Mouse (Mus musculus): ENCODE measurements around the gene Map1b. TPM values are rescaled to one million over a fixed set of nuclear protein-coding genes. Genes with fewer than 3 reads are reported as not detected.

Gene Map1b
- polyA plus RNA-seq, 1 experiment from 2014 or later = 23.4 TPM

DNA sequence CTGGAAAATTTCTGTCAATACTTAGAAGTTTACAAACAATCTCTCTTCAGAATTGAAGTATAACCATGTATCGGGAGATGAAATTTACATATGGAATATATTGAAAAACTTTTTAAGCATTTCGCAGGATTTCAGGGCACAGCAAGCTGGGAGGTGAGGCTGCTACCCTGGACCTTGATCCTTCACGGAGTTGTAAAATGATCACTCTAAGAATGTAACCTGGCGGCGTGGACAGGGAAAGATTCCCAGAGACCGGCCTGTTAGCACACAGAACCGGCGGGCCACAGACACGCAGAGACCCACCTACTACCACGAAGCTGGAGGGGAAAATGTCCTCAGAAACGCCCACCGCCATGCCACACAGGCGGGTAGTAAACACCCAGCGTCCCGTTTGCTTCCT, 41.5 kb upstream of the Map1b start:
- DNase-seq (ENCODE audit: low spot score) (no peak), ATAC-seq (replicated peaks; ENCODE audit: low FRiP score, low read depth) (no peak)
- H3K27ac ChIP-seq = no peak overlapping the region
- no peak for TF ChIP-seq CTCF (IDR thresholded peaks at IDR 0.05; ENCODE audit: low read depth)
- 65% methylated on average over 15 of the region's 15 CpGs for WGBS
- H3K4me3 ChIP-seq (replicated peaks; ENCODE audit: low read depth, low read length) = no peak overlapping the region
- no peaks in the 10 kb centered on the region for H3K9me3 ChIP-seq (replicated peaks; ENCODE audit: low read length)
- H3K4me1 ChIP-seq (replicated peaks; ENCODE audit: insufficient read depth, low read length) = no peaks in the 10 kb centered on the region
- H3K36me3 ChIP-seq (ENCODE audit: insufficient read depth, low read length) = no peaks in the 10 kb centered on the region
- no peak overlapping the region for H3K4me2 ChIP-seq (ENCODE audit: low read length)
- no peaks in the 10 kb centered on the region for H3K27me3 ChIP-seq (ENCODE audit: insufficient read depth, low read length)
- H3K9ac ChIP-seq (ENCODE audit: low read depth, low read length) = no peak overlapping the region

DNA sequence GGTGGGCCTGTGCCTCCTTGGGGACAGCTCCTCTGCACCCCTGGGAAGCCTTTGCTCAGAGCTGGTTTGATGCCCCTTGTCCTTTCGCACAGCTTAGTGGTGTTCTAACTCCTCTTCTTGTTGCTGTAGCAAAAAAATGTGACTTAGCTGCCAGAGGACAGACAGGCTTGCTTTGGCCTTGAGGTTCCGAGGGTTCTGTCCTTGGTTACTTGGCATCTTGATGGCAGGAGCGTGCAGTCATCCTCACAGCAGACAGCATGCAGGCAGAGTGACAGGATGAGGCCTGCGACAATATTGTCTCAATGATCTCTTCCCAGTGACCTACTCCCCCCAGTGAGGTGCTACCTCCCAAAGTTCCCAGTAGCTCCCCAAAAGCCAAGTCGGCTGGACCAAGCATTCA, 41.0 kb upstream of the Map1b start:
- no peak for ATAC-seq (replicated peaks; ENCODE audit: low FRiP score, low read depth)
- Histone ChIP-seq H3K9ac (ENCODE audit: low read depth, low read length) (no peak overlapping the region), H3K4me3 (replicated peaks; ENCODE audit: low read depth, low read length) (no peak overlapping the region), H3K4me2 (ENCODE audit: low read length) (no peak overlapping the region), H3K36me3 (ENCODE audit: insufficient read depth, low read length) (no peaks in the 10 kb centered on the region), H3K9me3 (replicated peaks; ENCODE audit: low read length) (no peaks in the 10 kb centered on the region), H3K4me1 (replicated peaks; ENCODE audit: insufficient read depth, low read length) (no peaks in the 10 kb centered on the region), H3K27me3 (ENCODE audit: insufficient read depth, low read length) (no peaks in the 10 kb centered on the region), H3K27ac (no peak overlapping the region)
- DNase-seq (ENCODE audit: low spot score) = no peak
- WGBS = 80% methylated on average over 5 of the region's 5 CpGs
- no peak for TF ChIP-seq CTCF (IDR thresholded peaks at IDR 0.05; ENCODE audit: low read depth)

DNA sequence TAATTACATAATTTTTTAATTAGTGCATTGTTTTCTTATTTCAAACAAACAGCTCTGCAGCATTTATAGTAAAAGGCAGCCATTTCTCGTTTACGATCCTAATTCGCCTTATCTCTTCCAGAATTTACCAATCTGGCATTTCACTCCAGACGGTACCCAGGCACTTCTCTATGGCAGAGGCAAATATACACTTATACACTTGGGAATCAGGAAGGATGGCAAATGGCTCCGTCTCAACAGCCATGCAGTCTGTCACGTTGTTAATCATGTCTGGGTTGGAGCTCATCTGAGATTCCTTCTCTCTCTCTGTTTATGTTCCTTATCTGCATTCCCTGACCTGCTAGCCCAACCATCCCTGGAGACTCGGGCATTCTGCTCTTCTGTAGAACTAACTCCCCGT, 38.6 kb upstream of the Map1b start:
- Histone ChIP-seq H3K4me3 (replicated peaks; ENCODE audit: low read depth, low read length) (no peak overlapping the region), H3K9ac (ENCODE audit: low read depth, low read length) (no peak overlapping the region), H3K36me3 (ENCODE audit: insufficient read depth, low read length) (no peaks in the 10 kb centered on the region), H3K27ac (no peak overlapping the region), H3K4me1 (replicated peaks; ENCODE audit: insufficient read depth, low read length) (no peaks in the 10 kb centered on the region), H3K4me2 (ENCODE audit: low read length) (no peak overlapping the region), H3K9me3 (replicated peaks; ENCODE audit: low read length) (no peaks in the 10 kb centered on the region), H3K27me3 (ENCODE audit: insufficient read depth, low read length) (no peaks in the 10 kb centered on the region)
- ATAC-seq (replicated peaks; ENCODE audit: low FRiP score, low read depth) = no peak
- TF ChIP-seq CTCF (IDR thresholded peaks at IDR 0.05; ENCODE audit: low read depth) = no peak
- no peak for DNase-seq (ENCODE audit: low spot score)
- WGBS = 65% methylated on average over 8 of the region's 8 CpGs

- H3K27ac ChIP-seq = no peak overlapping the region
- WGBS = 88% methylated on average over 6 of the region's 6 CpGs
- H3K9me3 ChIP-seq (replicated peaks; ENCODE audit: low read length) = no peaks in the 10 kb centered on the region
- no peak for TF ChIP-seq CTCF (IDR thresholded peaks at IDR 0.05; ENCODE audit: low read depth)
- no peaks in the 10 kb centered on the region for H3K36me3 ChIP-seq (ENCODE audit: insufficient read depth, low read length)
- DNase-seq (ENCODE audit: low spot score) = no peak
- no peak overlapping the region for H3K9ac ChIP-seq (ENCODE audit: low read depth, low read length)
- no peak for ATAC-seq (replicated peaks; ENCODE audit: low FRiP score, low read depth)
- no peaks in the 10 kb centered on the region for H3K27me3 ChIP-seq (ENCODE audit: insufficient read depth, low read length)
- no peaks in the 10 kb centered on the region for H3K4me1 ChIP-seq (replicated peaks; ENCODE audit: insufficient read depth, low read length)
- H3K4me2 ChIP-seq (ENCODE audit: low read length) = no peak overlapping the region
- H3K4me3 ChIP-seq (replicated peaks; ENCODE audit: low read depth, low read length) = no peak overlapping the region
Observed at GRCm38 (mm10) chr13:99554466-99554865, 38.1 kb upstream of the Map1b start.

GRCm38 (mm10) chr13:99552381-99552780, 36.0 kb upstream of the Map1b start:
- no peak overlapping the region for H3K27ac ChIP-seq
- ATAC-seq (replicated peaks; ENCODE audit: low FRiP score, low read depth) (no peak), DNase-seq (ENCODE audit: low spot score) (no peak)
- no peaks in the 10 kb centered on the region for H3K9me3 ChIP-seq (replicated peaks; ENCODE audit: low read length)
- 92% methylated on average over 4 of the region's 4 CpGs for WGBS
- H3K4me3 ChIP-seq (replicated peaks; ENCODE audit: low read depth, low read length) = no peak overlapping the region
- H3K27me3 ChIP-seq (ENCODE audit: insufficient read depth, low read length) = no peaks in the 10 kb centered on the region
- H3K4me1 ChIP-seq (replicated peaks; ENCODE audit: insufficient read depth, low read length) = no peaks in the 10 kb centered on the region
- no peak for TF ChIP-seq CTCF (IDR thresholded peaks at IDR 0.05; ENCODE audit: low read depth)
- no peaks in the 10 kb centered on the region for H3K36me3 ChIP-seq (ENCODE audit: insufficient read depth, low read length)
- no peak overlapping the region for H3K4me2 ChIP-seq (ENCODE audit: low read length)
- no peak overlapping the region for H3K9ac ChIP-seq (ENCODE audit: low read depth, low read length)

DNA sequence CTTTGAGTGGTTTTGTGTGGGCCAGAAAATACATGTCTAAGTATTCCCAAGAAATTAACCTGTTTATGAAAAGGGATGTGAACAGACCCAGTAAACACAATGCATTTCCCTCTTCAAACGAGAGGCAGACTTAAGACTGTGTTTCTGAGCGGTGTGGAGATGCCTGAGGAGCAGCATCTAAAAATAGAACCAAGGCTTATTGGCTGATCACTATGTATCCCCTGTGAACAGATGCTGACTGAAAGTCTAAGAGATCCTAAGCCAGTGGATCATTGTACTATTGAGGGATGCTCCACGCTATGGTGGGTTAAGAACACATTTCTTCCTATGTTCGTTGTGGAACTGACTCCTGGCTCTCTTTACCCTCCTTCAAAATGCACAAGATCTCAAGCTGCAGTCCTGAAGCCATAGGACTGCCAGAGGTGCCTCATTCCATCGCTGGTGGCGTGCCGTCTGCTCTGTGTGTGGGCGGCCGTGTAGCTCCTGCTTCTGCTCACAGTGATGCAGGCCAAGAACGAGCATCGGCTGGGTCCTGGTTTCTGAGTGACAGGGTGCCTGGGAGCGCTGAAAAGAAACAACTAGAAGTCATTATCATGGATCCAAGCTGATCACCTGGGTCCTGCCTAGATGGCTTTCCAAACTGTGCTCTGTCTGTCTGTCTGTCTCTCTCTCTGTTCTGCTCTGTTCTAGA, 34.5 kb upstream of the Map1b start:
- H3K4me3 ChIP-seq (replicated peaks; ENCODE audit: low read depth, low read length) = no peak overlapping the region
- ATAC-seq (replicated peaks; ENCODE audit: low FRiP score, low read depth) (no peak), DNase-seq (ENCODE audit: low spot score) (no peak)
- no peak overlapping the region for H3K9ac ChIP-seq (ENCODE audit: low read depth, low read length)
- H3K9me3 ChIP-seq (replicated peaks; ENCODE audit: low read length) = no peaks in the 10 kb centered on the region
- H3K4me2 ChIP-seq (ENCODE audit: low read length) = no peak overlapping the region
- H3K27me3 ChIP-seq (ENCODE audit: insufficient read depth, low read length) = no peaks in the 10 kb centered on the region
- no peaks in the 10 kb centered on the region for H3K4me1 ChIP-seq (replicated peaks; ENCODE audit: insufficient read depth, low read length)
- H3K36me3 ChIP-seq (ENCODE audit: insufficient read depth, low read length) = no peaks in the 10 kb centered on the region
- H3K27ac ChIP-seq = no peak overlapping the region
- WGBS = 68% methylated on average over 12 of the region's 12 CpGs
- TF ChIP-seq CTCF (IDR thresholded peaks at IDR 0.05; ENCODE audit: low read depth) = no peak

- Histone ChIP-seq H3K9ac (ENCODE audit: low read depth, low read length) (no peak overlapping the region), H3K9me3 (replicated peaks; ENCODE audit: low read length) (no peaks in the 10 kb centered on the region), H3K27me3 (ENCODE audit: insufficient read depth, low read length) (no peaks in the 10 kb centered on the region), H3K36me3 (ENCODE audit: insufficient read depth, low read length) (no peaks in the 10 kb centered on the region), H3K4me1 (replicated peaks; ENCODE audit: insufficient read depth, low read length) (no peaks in the 10 kb centered on the region), H3K4me3 (replicated peaks; ENCODE audit: low read depth, low read length) (no peak overlapping the region), H3K4me2 (ENCODE audit: low read length) (no peak overlapping the region), H3K27ac (no peak overlapping the region)
- DNase-seq (ENCODE audit: low spot score) (no peak), ATAC-seq (replicated peaks; ENCODE audit: low FRiP score, low read depth) (no peak)
- 76% methylated on average over 4 of the region's 4 CpGs for WGBS
- TF ChIP-seq CTCF (IDR thresholded peaks at IDR 0.05; ENCODE audit: low read depth) = no peak
Observed at GRCm38 (mm10) chr13:99550060-99550459, 33.7 kb upstream of the Map1b start.
